In genomic region chr9:63006081-63006820, GRCm38 (mm10) we compare ENCODE assay signal across 19 mouse cellular contexts. TPM values are rescaled to one million over a fixed set of nuclear protein-coding genes. Genes with fewer than 3 reads are reported as not detected.
DNase-seq lines count a peak whose midpoint lies in the region; ATAC-seq and TF ChIP-seq lines count a peak whose summit lies in the region.
"Had no signal": no experiment of that assay in that cellular context is flagged by ENCODE, and none has a peak within 500 bp of the region (broad histone marks: within the 10 kb centered on the region; RNA-seq: fewer than 3 reads in every experiment).

No protein-coding gene starts in this region.

- H3K4me1 ChIP-seq in liver, adult 2 months (ENCODE audit: control insufficient read depth, insufficient read depth, low read length) = no peaks in the 10 kb centered on the region; the same call in none of the 2 replicates
- no peaks in the 10 kb centered on the region for H3K4me1 ChIP-seq in liver, embryonic 11.5 days (replicated peaks; ENCODE audit: control insufficient read depth, insufficient read depth, low read length)
- no peaks in the 10 kb centered on the region; the same call in 1 of the 2 replicates for H3K4me1 ChIP-seq in testis, adult 2 months (ENCODE audit: control insufficient read depth, insufficient read depth, low read length)
- H3K4me1 ChIP-seq: forebrain, embryonic 12.5 days; hindbrain, embryonic 10.5 days had no signal

- TF ChIP-seq CTCF in liver, adult 2 months (IDR thresholded peaks at IDR 0.05; ENCODE audit: low read depth, low read length) = no peak
- no peak for TF ChIP-seq CTCF in testis, adult 2 months (IDR thresholded peaks at IDR 0.05; ENCODE audit: control insufficient read depth, insufficient read depth, insufficient replicate concordance, low read depth, low read length)

- no peak for ATAC-seq in liver, embryonic 11.5 days (replicated peaks; ENCODE audit: low FRiP score)
- ATAC-seq: forebrain, embryonic 16.5 days had no signal

- H3K36me3 ChIP-seq in liver, adult 2 months (ENCODE audit: control insufficient read depth, insufficient read depth, low read length) = no peaks in the 10 kb centered on the region
- H3K36me3 ChIP-seq in liver, embryonic 11.5 days (ENCODE audit: control insufficient read depth, insufficient read depth, low read length) = no peaks in the 10 kb centered on the region
- H3K36me3 ChIP-seq in testis, adult 2 months (ENCODE audit: control insufficient read depth, insufficient read depth, low read length) = no peaks in the 10 kb centered on the region
- H3K36me3 ChIP-seq: embryonic facial prominence, embryonic 12.5 days; forebrain, embryonic 12.5 days; hindbrain, embryonic 10.5 days had no signal

- 50% methylated on average over 6 of the region's 6 CpGs for WGBS in liver, adult 2 months
- WGBS in liver, embryonic 11.5 days = 64% methylated on average over 6 of the region's 6 CpGs

- intact Hi-C loops in heart, postnatal 14 days (cut with DNase I) = no loop called here

- H3K4me2 ChIP-seq in liver, embryonic 11.5 days = no peak overlapping the region
- H3K4me2 ChIP-seq: embryonic facial prominence, embryonic 12.5 days; forebrain, embryonic 12.5 days; hindbrain, embryonic 14.5 days had no signal

- peak; percentile 94 for DNase-seq in heart, adult 11 months
- no peak for DNase-seq in heart, postnatal 14 days
- DNase-seq in liver, adult 2 months (ENCODE audit: extremely low read depth, low read depth, low spot score) = peak; percentile 53
- no peak for DNase-seq in liver, embryonic 11.5 days (ENCODE audit: low spot score)
- DNase-seq in testis, postnatal 14 days (ENCODE audit: low spot score) = no peak
- no peak for DNase-seq in spleen, adult 12 weeks (ENCODE audit: low spot score)
- DNase-seq in ovary, postnatal 10 days (ENCODE audit: low spot score) = no peak
- DNase-seq: adrenal gland, postnatal 10 days; cerebellum, adult 11-12 months; cerebellum, adult 9-10 months; cerebellum, postnatal 25 days; gastrocnemius, postnatal 14 days; heart, postnatal 10 days had no signal

- no peaks in the 10 kb centered on the region for H3K9me3 ChIP-seq in liver, embryonic 11.5 days (ENCODE audit: control insufficient read depth, low read length)
- H3K9me3 ChIP-seq: embryonic facial prominence, embryonic 12.5 days; forebrain, embryonic 12.5 days; hindbrain, embryonic 10.5 days had no signal

- peak overlapping the region; percentile 54; the same call in 1 of the 2 replicates for H3K27ac ChIP-seq in liver, adult 2 months (replicated peaks; ENCODE audit: insufficient read depth, low read depth, low read length)
- H3K27ac ChIP-seq in liver, embryonic 11.5 days (ENCODE audit: low read depth, low read length) = no peak overlapping the region
- H3K27ac ChIP-seq in testis, adult 2 months (ENCODE audit: control insufficient read depth, insufficient read depth, low read depth, low read length) = peak overlapping the region; percentile 66; the same call in 1 of the 2 replicates
- H3K27ac ChIP-seq: embryonic facial prominence, embryonic 12.5 days; forebrain, embryonic 12.5 days; hindbrain, embryonic 10.5 days; hindbrain, embryonic 14.5 days had no signal

- no peaks in the 10 kb centered on the region; the same call in 1 of the 2 replicates for H3K27me3 ChIP-seq in liver, adult 2 months (ENCODE audit: control insufficient read depth, insufficient read depth, low read length)
- H3K27me3 ChIP-seq in liver, embryonic 11.5 days (replicated peaks; ENCODE audit: control insufficient read depth, insufficient read depth, low read length) = no peaks in the 10 kb centered on the region
- no peaks in the 10 kb centered on the region for H3K27me3 ChIP-seq in testis, adult 2 months (ENCODE audit: control insufficient read depth, insufficient read depth, low read length)
- H3K27me3 ChIP-seq: embryonic facial prominence, embryonic 12.5 days; forebrain, embryonic 12.5 days had no signal

- peak overlapping the region; percentile 53; the same call in 1 of the 2 replicates for H3K9ac ChIP-seq in liver, adult 2 months (ENCODE audit: low read depth, low read length)
- no peak overlapping the region for H3K9ac ChIP-seq in liver, embryonic 11.5 days (ENCODE audit: low read depth, low read length)
- H3K9ac ChIP-seq: embryonic facial prominence, embryonic 12.5 days; forebrain, embryonic 12.5 days; hindbrain, embryonic 14.5 days had no signal

- peak overlapping the region; percentile 31; the same call in 1 of the 2 replicates for H3K4me3 ChIP-seq in liver, adult 2 months (ENCODE audit: insufficient read depth, low read depth, low read length)
- no peak overlapping the region for H3K4me3 ChIP-seq in liver, embryonic 11.5 days (ENCODE audit: low read depth, low read length)
- H3K4me3 ChIP-seq in testis, adult 2 months (ENCODE audit: control insufficient read depth, low read depth, low read length) = no peak overlapping the region
- H3K4me3 ChIP-seq: embryonic facial prominence, embryonic 12.5 days; forebrain, embryonic 12.5 days; hindbrain, embryonic 10.5 days had no signal

- no peak for TF ChIP-seq POLR2A in liver, adult 2 months (IDR thresholded peaks at IDR 0.05; ENCODE audit: extremely low read depth, insufficient read depth, low read length)
- no peak for TF ChIP-seq POLR2A in testis, adult 2 months (IDR thresholded peaks at IDR 0.05; ENCODE audit: control insufficient read depth, low read depth, low read length)

- no peaks in the 10 kb centered on the region for H3K79me2 ChIP-seq in liver, adult 2 months (ENCODE audit: control insufficient read depth, insufficient read depth, low read length)

RNA-seq across cellular contexts. Expression of gene Pias1, which starts 18.5 kb away (rescaled TPM):
- 10 to 100 TPM; 24.6 to 26.2 TPM for total RNA-seq in heart, postnatal 14 days (2021)
- 7.9 and 8.3 TPM in 2 replicates for total RNA-seq in liver, adult 2 months (2014; rRNA removed)
- 8.3 and 12.3 TPM in 2 replicates for polyA plus RNA-seq in liver, adult 2 months (2012; rRNA removed)
- 41.5 and 44.7 TPM in 2 replicates for polyA plus RNA-seq in liver, embryonic 11.5 days (2014; fragmentation: Nextera tagmentation; extraction: Ambion mirVana)
- polyA plus RNA-seq in testis, adult 2 months (2012; rRNA removed) = 215 and 280 TPM in 2 replicates

Comparison
In these comparisons a context has a peak if more than half of its experiments do, and no peak if none do; other contexts are left out.
1. DNase-seq: peak in heart, adult 11 months (single experiment) and liver, adult 2 months (single experiment); none in heart, postnatal 14 days (0 of 2), liver, embryonic 11.5 days (single experiment), testis, postnatal 14 days (single experiment), spleen, adult 12 weeks (single experiment) and ovary, postnatal 10 days (single experiment).